Comparison of ENCODE assay signal across 8 mouse cellular contexts in genomic region chr13:83603373-83604265, GRCm38 (mm10).
DNase-seq lines count a peak whose midpoint lies in the region; ATAC-seq and TF ChIP-seq lines count a peak whose summit lies in the region.

No protein-coding gene starts in this region.

- TF ChIP-seq CTCF in forebrain, postnatal 0 days (IDR thresholded peaks at IDR 0.05; ENCODE audit: low read depth): no peak

- H3K9me3 ChIP-seq in liver, embryonic 11.5 days (ENCODE audit: control insufficient read depth, low read length): no peaks in the 10 kb centered on the region
- H3K9me3 ChIP-seq in forebrain, postnatal 0 days (ENCODE audit: low read length): no peaks in the 10 kb centered on the region

- no peaks in the 10 kb centered on the region for H3K36me3 ChIP-seq in liver, embryonic 11.5 days (ENCODE audit: control insufficient read depth, insufficient read depth, low read length)
- H3K36me3 ChIP-seq in forebrain, postnatal 0 days (ENCODE audit: insufficient read depth): no peaks in the 10 kb centered on the region
- H3K36me3 ChIP-seq in myocyte (ENCODE audit: control insufficient read depth, insufficient read depth): no peaks in the 10 kb centered on the region

- ATAC-seq in liver, embryonic 11.5 days (replicated peaks; ENCODE audit: low FRiP score): peak; percentile 53; the same call in 1 of the 2 replicates
- ATAC-seq in forebrain, postnatal 0 days: peak; percentile 73

- 0 out of 2 replicates have a peak, but pooled peaks cover 2% of the 10 kb centered on the region for H3K4me1 ChIP-seq in liver, embryonic 11.5 days (replicated peaks; ENCODE audit: control insufficient read depth, insufficient read depth, low read length)
- peaks cover 13% of the 10 kb centered on the region for H3K4me1 ChIP-seq in forebrain, postnatal 0 days (ENCODE audit: insufficient read depth)

- H3K79me2 ChIP-seq in myocyte (ENCODE audit: control insufficient read depth, insufficient read depth): no peaks in the 10 kb centered on the region

- no peak overlapping the region for H3ac ChIP-seq in myocyte (ENCODE audit: control insufficient read depth, insufficient read length)

- no peak overlapping the region for H3K4me2 ChIP-seq in liver, embryonic 11.5 days
- H3K4me2 ChIP-seq in forebrain, postnatal 0 days (ENCODE audit: low read depth): no peak overlapping the region
- H3K4me2 ChIP-seq in myocyte (ENCODE audit: low read depth): peak overlapping the region; percentile 85

- H3K9ac ChIP-seq in liver, embryonic 11.5 days (ENCODE audit: low read depth, low read length): no peak overlapping the region
- no peak overlapping the region for H3K9ac ChIP-seq in forebrain, postnatal 0 days

- H3K4me3 ChIP-seq in liver, embryonic 11.5 days (ENCODE audit: low read depth, low read length): no peak overlapping the region
- H3K4me3 ChIP-seq in forebrain, postnatal 0 days (ENCODE audit: low read depth, low read length): no peak overlapping the region
- H3K4me3 ChIP-seq in myocyte: no peak overlapping the region

- DNase-seq in liver, embryonic 11.5 days (ENCODE audit: low spot score): no peak
- DNase-seq in liver: no peak
- DNase-seq in c-Kit-positive CD71-negative TER-119-negative erythroid progenitor cells, embryonic 14.5 days (ENCODE audit: low read depth): peak; percentile 28
- peak; percentile 66 for DNase-seq in forebrain, postnatal 0 days
- peak; percentile 31 to 61 for DNase-seq in kidney, postnatal 36 days
- DNase-seq in thymus, postnatal 36 days: no peak
- no peak for DNase-seq in right cerebral cortex, adult 2 months (ENCODE audit: low spot score in 2 of 2)

- whole genome bisulfite sequencing in liver, embryonic 11.5 days: 35% methylated on average over 7 of the region's 7 CpGs
- 20% methylated on average over 7 of the region's 7 CpGs for WGBS in forebrain, postnatal 0 days

- no peaks in the 10 kb centered on the region for H3K27me3 ChIP-seq in liver, embryonic 11.5 days (replicated peaks; ENCODE audit: control insufficient read depth, insufficient read depth, low read length)
- H3K27me3 ChIP-seq in forebrain, postnatal 0 days (ENCODE audit: insufficient read depth, low read length): no peaks in the 10 kb centered on the region
- no peaks in the 10 kb centered on the region for H3K27me3 ChIP-seq in myocyte (ENCODE audit: control insufficient read depth, insufficient read depth, insufficient read length)

- TF ChIP-seq POLR2A in myocyte (IDR thresholded peaks at IDR 0.05; ENCODE audit: insufficient read length, low read depth): no peak

- no peak overlapping the region for H3K27ac ChIP-seq in liver, embryonic 11.5 days (ENCODE audit: low read depth, low read length)
- H3K27ac ChIP-seq in forebrain, postnatal 0 days (ENCODE audit: low read depth, low read length): peak overlapping the region; percentile 57; the same call in 1 of the 2 replicates

TF ChIP-seq in myocyte, 11 proteins besides CTCF, POLR2A, EP300 and RAD21:
- TF ChIP-seq TCF12 (IDR thresholded peaks at IDR 0.05; ENCODE audit: insufficient read depth, poor library complexity, severe bottlenecking): no peak
- TF ChIP-seq REST (IDR thresholded peaks at IDR 0.05; ENCODE audit: insufficient read depth, insufficient read length): no peak
- TF ChIP-seq E2F4 (IDR thresholded peaks at IDR 0.05; ENCODE audit: insufficient read depth): no peak
- no peak for TF ChIP-seq CEBPB (IDR thresholded peaks at IDR 0.05; ENCODE audit: insufficient read depth, poor library complexity, severe bottlenecking)
- no peak for TF ChIP-seq MYOG (IDR thresholded peaks at IDR 0.05; ENCODE audit: control insufficient read depth in 1 of 3, insufficient read depth in 1 of 3, insufficient read length in 2 of 3, low read depth in 2 of 3)
- TF ChIP-seq SRF (IDR thresholded peaks at IDR 0.05; ENCODE audit: control insufficient read depth, insufficient read length, low read depth): no peak

Comparison
In these comparisons a context has a peak if more than half of its experiments do, and no peak if none do; other contexts are left out.
1. DNase-seq: peak in c-Kit-positive CD71-negative TER-119-negative erythroid progenitor cells, embryonic 14.5 days (single experiment), forebrain, postnatal 0 days (single experiment) and kidney, postnatal 36 days (2 of 2); none in liver, embryonic 11.5 days (single experiment), liver (single experiment), thymus, postnatal 36 days (0 of 2) and right cerebral cortex, adult 2 months (0 of 2).